8 mouse cellular contexts compared by ENCODE assay signal in genomic region chr9:44598899-44599495, GRCm38 (mm10). TPM values are rescaled to one million over a fixed set of nuclear protein-coding genes. Genes with fewer than 3 reads are reported as not detected.
A peak's percentile ranks its signal among the peaks of the same experiment; 100 is the strongest.
DNase-seq lines count a peak whose midpoint lies in the region; ATAC-seq and TF ChIP-seq lines count a peak whose summit lies in the region.

No protein-coding gene starts in this region.

- TF ChIP-seq CTCF in CH12.LX (conservative IDR thresholded peaks at IDR 0.05 in 1 of 2, IDR thresholded peaks at IDR 0.05 in 1 of 2; ENCODE audit: low read depth in 2 of 2, low read length in 2 of 2) = no peak

- TF ChIP-seq EP300 in CH12.LX (IDR thresholded peaks at IDR 0.05; ENCODE audit: low read length) = no peak

- dilution Hi-C loops in CH12.LX (cut with MboI; ENCODE audit: extremely low pct_ligation_motif_present, extremely low pct_unique_long_range_greater_than_20kb, low sequenced_read_pairs) = no loop called here

- H3K36me3 ChIP-seq in CH12.LX (replicated peaks in 1 of 2; ENCODE audit: control insufficient read depth in 1 of 2, insufficient read depth in 1 of 2, low read length in 1 of 2) = no peaks in the 10 kb centered on the region
- no peaks in the 10 kb centered on the region for H3K36me3 ChIP-seq in hindbrain, embryonic 15.5 days
- no peaks in the 10 kb centered on the region; the same call in 1 of the 2 replicates for H3K36me3 ChIP-seq in liver, embryonic 11.5 days (ENCODE audit: control insufficient read depth, insufficient read depth, low read length)

- in situ Hi-C loops in CH12.LX (cut with MboI; ENCODE audit: low pct_ligation_motif_present, low pct_unique_long_range_greater_than_20kb, low sequenced_read_pairs) = no loop called here

- 3% methylated on average over 18 of the region's 18 CpGs for WGBS in hindbrain, embryonic 15.5 days
- WGBS in liver, embryonic 11.5 days = 14% methylated on average over 18 of the region's 18 CpGs

- H3K27ac ChIP-seq in CH12.LX (ENCODE audit: insufficient read depth, low read depth) = no peak overlapping the region
- peak overlapping the region; percentile 47; the same call in 1 of the 2 replicates for H3K27ac ChIP-seq in hindbrain, embryonic 15.5 days (replicated peaks)
- H3K27ac ChIP-seq in liver, embryonic 11.5 days (ENCODE audit: low read depth, low read length) = no peak overlapping the region

- TF ChIP-seq RAD21 in CH12.LX (IDR thresholded peaks at IDR 0.05; ENCODE audit: low read depth, low read length) = no peak

- peak; percentile 27; the same call in 1 of the 2 replicates for ATAC-seq in hindbrain, embryonic 15.5 days (ENCODE audit: low FRiP score, low read depth)
- no peak for ATAC-seq in liver, embryonic 11.5 days (replicated peaks; ENCODE audit: low FRiP score)

- H3K27me3 ChIP-seq in CH12.LX (replicated peaks) = no peaks in the 10 kb centered on the region
- H3K27me3 ChIP-seq in hindbrain, embryonic 15.5 days = no peaks in the 10 kb centered on the region
- no peaks in the 10 kb centered on the region for H3K27me3 ChIP-seq in liver, embryonic 11.5 days (replicated peaks; ENCODE audit: control insufficient read depth, insufficient read depth, low read length)

- peaks cover 14% of the 10 kb centered on the region for H3K79me2 ChIP-seq in CH12.LX (replicated peaks; ENCODE audit: control insufficient read depth, extremely low read depth, insufficient read depth, poor library complexity, severe bottlenecking)

- no peak overlapping the region for H3K4me3 ChIP-seq in CH12.LX (replicated peaks in 1 of 3; ENCODE audit: low read depth in 2 of 3, low read length in 2 of 3, poor library complexity in 1 of 3)
- H3K4me3 ChIP-seq in hindbrain, embryonic 15.5 days = no peak overlapping the region
- H3K4me3 ChIP-seq in liver, embryonic 11.5 days (ENCODE audit: low read depth, low read length) = no peak overlapping the region

- no peaks in the 10 kb centered on the region for H3K9me3 ChIP-seq in CH12.LX (replicated peaks; ENCODE audit: low read length)
- no peaks in the 10 kb centered on the region for H3K9me3 ChIP-seq in hindbrain, embryonic 15.5 days
- H3K9me3 ChIP-seq in liver, embryonic 11.5 days (ENCODE audit: control insufficient read depth, low read length) = no peaks in the 10 kb centered on the region

- H3K4me1 ChIP-seq in CH12.LX (ENCODE audit: control insufficient read depth in 1 of 2, insufficient read depth in 2 of 2) = peaks cover 10 to 47% of the 10 kb centered on the region in 2 experiments
- peaks cover 31% of the 10 kb centered on the region for H3K4me1 ChIP-seq in hindbrain, embryonic 15.5 days (replicated peaks)
- peaks cover 12% of the 10 kb centered on the region for H3K4me1 ChIP-seq in liver, embryonic 11.5 days (replicated peaks; ENCODE audit: control insufficient read depth, insufficient read depth, low read length)

- no peak for DNase-seq in CH12.LX (ENCODE audit: extremely low read depth)
- DNase-seq in MN1 (ENCODE audit: low spot score) = peak; percentile 65
- DNase-seq in embryo, embryonic 9.5 days (ENCODE audit: extremely low spot score) = peak; percentile 78
- no peak for DNase-seq in liver, embryonic 11.5 days (ENCODE audit: low spot score)
- DNase-seq in retina, embryonic 14.5 days (ENCODE audit: low spot score) = peak; percentile 81
- no peak for DNase-seq in thymus, postnatal 0 days (ENCODE audit: low spot score)
- no peak for DNase-seq in layer of hippocampus, adult 9-10 months (ENCODE audit: low spot score)

- no peak overlapping the region for H3K9ac ChIP-seq in CH12.LX (ENCODE audit: insufficient read depth, low read depth)
- 0 out of 2 replicates have a peak overlapping the region, but pooled peaks have one; percentile 10 for H3K9ac ChIP-seq in hindbrain, embryonic 15.5 days
- H3K9ac ChIP-seq in liver, embryonic 11.5 days (ENCODE audit: low read depth, low read length) = peak overlapping the region; percentile 2; the same call in 1 of the 2 replicates

- no peak for TF ChIP-seq POLR2A in CH12.LX (IDR thresholded peaks at IDR 0.05; ENCODE audit: low read depth, low read length)

- no peak overlapping the region for H3K4me2 ChIP-seq in CH12.LX (ENCODE audit: insufficient read depth, low read depth, poor library complexity, severe bottlenecking)
- H3K4me2 ChIP-seq in hindbrain, embryonic 15.5 days = peak overlapping the region; percentile 43
- H3K4me2 ChIP-seq in liver, embryonic 11.5 days = peak overlapping the region; percentile 52

TF ChIP-seq in CH12.LX, 34 proteins besides CTCF, POLR2A, EP300 and RAD21:
- 0 out of 2 replicates have a peak, but pooled peaks have one; percentile 34 for TF ChIP-seq MAX (IDR thresholded peaks at IDR 0.05; ENCODE audit: low read length)
- TF ChIP-seq NRF1 (IDR thresholded peaks at IDR 0.05; ENCODE audit: low read depth, low read length) = no peak
- TF ChIP-seq SMC3 (IDR thresholded peaks at IDR 0.05; ENCODE audit: low read depth, low read length) = no peak
- TF ChIP-seq CHD2 (IDR thresholded peaks at IDR 0.05; ENCODE audit: low read length) = no peak
- no peak for TF ChIP-seq ZKSCAN1 (IDR thresholded peaks at IDR 0.05; ENCODE audit: borderline replicate concordance, low read depth, low read length)
- TF ChIP-seq ETS1 (conservative IDR thresholded peaks at IDR 0.05; ENCODE audit: low read depth, low read length) = peak; percentile 30; the same call in 1 of the 2 replicates
- no peak for TF ChIP-seq SIN3A (IDR thresholded peaks at IDR 0.05; ENCODE audit: low read length)
- no peak for TF ChIP-seq RCOR1 (conservative IDR thresholded peaks at IDR 0.05; ENCODE audit: low read depth, low read length)
- peak; percentile 75 for TF ChIP-seq BHLHE40 (IDR thresholded peaks at IDR 0.05; ENCODE audit: low read depth, low read length)
- TF ChIP-seq PAX5 (IDR thresholded peaks at IDR 0.05; ENCODE audit: low read length) = no peak
- no peak for TF ChIP-seq TCF12 (IDR thresholded peaks at IDR 0.05; ENCODE audit: low read depth, low read length)
- TF ChIP-seq IRF4 (IDR thresholded peaks at IDR 0.05; ENCODE audit: low read depth, low read length) = peak; percentile 40; the same call in 1 of the 2 replicates
- no peak for TF ChIP-seq HCFC1 (IDR thresholded peaks at IDR 0.05; ENCODE audit: low read depth, low read length)
- TF ChIP-seq MYC (IDR thresholded peaks at IDR 0.05; ENCODE audit: low read depth, low read length) = no peak
- no peak for TF ChIP-seq MEF2A (IDR thresholded peaks at IDR 0.05; ENCODE audit: borderline replicate concordance, low read depth, low read length)

RNA-seq across cellular contexts. Expression of gene Ddx6, which starts 5.7 kb away (rescaled TPM):
- 41.5 and 42.3 TPM in 2 replicates for total RNA-seq in CH12.LX (2012; rRNA removed)
- 66.7 and 71.4 TPM in 2 replicates for total RNA-seq in CH12.LX (2014; rRNA removed)
- 77.1 and 81.2 TPM in 2 replicates for polyA plus RNA-seq in CH12.LX (2012; ENCODE audit: insufficient read length, low read depth)
- polyA plus RNA-seq in hindbrain, embryonic 15.5 days (2015; fragmentation: Nextera tagmentation; extraction: Ambion mirVana) = 13.6 and 18.5 TPM in 2 replicates
- 8.4 and 10.2 TPM in 2 replicates for polyA plus RNA-seq in liver, embryonic 11.5 days (2014; fragmentation: Nextera tagmentation; extraction: Ambion mirVana)
- polyA plus RNA-seq in thymus, postnatal 0 days (2015; fragmentation: Nextera tagmentation; extraction: Ambion mirVana) = 22.2 and 29.5 TPM in 2 replicates

RNA-seq across cellular contexts. Expression of gene Cxcr5, which starts 37.3 kb away (rescaled TPM):
- total RNA-seq in CH12.LX (2012; rRNA removed) (27.7 and 30.2 TPM in 2 replicates), CH12.LX (2014; rRNA removed) (75.4 and 93.4 TPM in 2 replicates)
- polyA plus RNA-seq in CH12.LX (2012; ENCODE audit: insufficient read length, low read depth) = 61.2 and 70.5 TPM in 2 replicates
- polyA plus RNA-seq in hindbrain, embryonic 15.5 days (2015; fragmentation: Nextera tagmentation; extraction: Ambion mirVana) = 0.09 TPM in 1 of 2 replicates, not detected in the other
- 0.47 TPM in 1 of 2 replicates, not detected in the other for polyA plus RNA-seq in liver, embryonic 11.5 days (2014; fragmentation: Nextera tagmentation; extraction: Ambion mirVana)
- 1.4 and 1.5 TPM in 2 replicates for polyA plus RNA-seq in thymus, postnatal 0 days (2015; fragmentation: Nextera tagmentation; extraction: Ambion mirVana)

Comparison
In these comparisons a context has a peak if more than half of its experiments do, and no peak if none do; other contexts are left out.
1. DNase-seq: peak in MN1 (single experiment), embryo, embryonic 9.5 days (single experiment) and retina, embryonic 14.5 days (single experiment); none in CH12.LX (single experiment), liver, embryonic 11.5 days (single experiment), thymus, postnatal 0 days (single experiment) and layer of hippocampus, adult 9-10 months (single experiment).
2. RNA of gene Cxcr5, which starts 37.3 kb away (polyA plus RNA-seq): 61.2 to 70.5 TPM in CH12.LX; 1.4 to 1.5 TPM in thymus, postnatal 0 days, 0.47 TPM in liver, embryonic 11.5 days and 0.09 TPM in hindbrain, embryonic 15.5 days; every median in the first group is over 10 times any median in the second.